Mouse (Mus musculus) left cerebral cortex, adult 2 months (tissue): Measurements from ENCODE around the gene Chrnb1. TPM values are rescaled to one million over a fixed set of nuclear protein-coding genes. Genes with fewer than 3 reads are reported as not detected.

Source experiments
- DNase-seq, 2 experiments: peaks; one replicate each; pipeline ENCODE4 v3.0.0; 2021 to 2022; ENCODE audit warnings: low spot score in 2 of 2, mixed read lengths in 1 of 2; ENCODE audit errors: extremely low spot score in 1 of 2
- H3K27ac ChIP-seq: fragments of 200-600 bp; 2 replicates; pipeline ENCODE4 v1.8.1; 2022
- H3K4me3 ChIP-seq: fragments of 200-600 bp; 2 replicates; pipeline ENCODE4 v1.8.1; 2022
- CTCF ChIP-seq: fragments of 200-600 bp; IDR thresholded peaks from 2 replicates; pipeline ENCODE4 v1.8.1; 2022; ENCODE audit warnings: antibody characterized with exemption, mild to moderate bottlenecking, moderate library complexity
- intact Hi-C: fragments of 180-260 bp; cut with DNase I; formaldehyde crosslinking; loops from one replicate; pipeline ENCODE4 v1.15.1; 2025
- total RNA-seq, 2 experiments: library from RNA; stranded (reverse); gene quantifications; 2 replicates each; pipeline ENCODE4 v1.2.3; 2021

Gene Chrnb1
- total RNA-seq, 2 experiments from 2014 or later, result 1.0 to 1.4 TPM

DNA sequence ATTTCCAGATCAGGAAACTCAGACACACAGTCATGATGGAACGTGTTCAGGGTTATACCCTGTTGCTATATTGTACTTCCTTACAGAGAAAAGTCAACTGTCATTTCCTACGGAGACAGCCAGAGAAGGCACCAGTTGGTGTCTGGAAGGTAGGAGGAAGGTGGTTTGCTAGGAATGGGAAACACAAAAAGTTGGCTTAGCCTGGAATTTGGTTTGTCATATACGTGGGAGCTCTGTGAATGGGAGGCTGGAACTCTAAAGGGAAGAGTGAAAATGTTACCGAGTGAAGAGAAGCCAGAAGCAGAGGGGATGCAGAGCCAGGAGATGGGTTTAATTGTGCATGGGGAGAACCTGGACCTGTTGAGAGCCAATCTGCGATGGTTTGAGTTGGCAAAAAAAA is 4.3 kb downstream of the Chrnb1 start:
- intact Hi-C loops, result no loop called here
- no peak for TF ChIP-seq CTCF
- Histone ChIP-seq H3K4me3 (no peak overlapping the region), H3K27ac (no peak overlapping the region)
- no peak for DNase-seq

DNA sequence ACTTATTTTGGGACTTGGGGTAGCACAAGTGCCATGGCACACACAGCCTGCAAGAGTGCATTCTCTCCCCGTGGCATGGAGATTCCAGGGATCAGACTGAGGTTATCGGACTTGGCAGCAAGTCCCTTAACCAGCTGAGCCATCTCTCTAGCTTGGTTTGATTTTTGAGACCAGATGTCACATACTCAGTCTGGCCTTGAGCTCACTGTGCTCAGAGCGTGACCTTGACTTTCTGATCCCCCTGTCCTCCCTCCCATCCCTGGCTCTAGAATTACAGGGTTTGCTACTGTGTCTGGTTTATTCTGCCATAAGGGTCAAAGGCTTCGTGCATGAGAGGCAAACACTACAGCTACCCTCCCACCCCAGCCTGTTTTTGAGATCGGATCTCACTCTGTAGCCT is 6.3 kb downstream of the Chrnb1 start:
- Histone ChIP-seq H3K27ac (no peak overlapping the region), H3K4me3 (no peak overlapping the region)
- intact Hi-C loops, result no loop called here
- no peak for TF ChIP-seq CTCF
- DNase-seq, result no peak

DNA sequence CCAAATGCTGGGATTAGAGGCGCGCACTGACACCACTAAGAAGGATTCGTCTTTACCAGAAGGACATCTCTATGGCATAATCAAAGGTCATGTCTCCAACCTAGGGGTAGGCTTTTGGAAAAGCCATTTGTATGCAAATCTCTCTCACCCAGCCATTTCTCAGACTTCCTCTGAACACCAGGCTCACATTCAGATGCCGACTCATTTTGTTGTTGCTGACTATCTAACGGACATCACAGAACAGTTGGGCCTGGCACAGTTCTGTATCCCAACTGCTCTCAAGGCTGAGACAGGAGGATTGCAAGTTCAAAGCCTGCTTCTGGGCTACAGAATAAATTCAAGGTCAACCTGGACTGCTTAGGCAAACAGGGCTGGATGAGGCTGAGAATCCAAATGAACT is 8.4 kb downstream of the Chrnb1 start:
- no peak for DNase-seq

DNA sequence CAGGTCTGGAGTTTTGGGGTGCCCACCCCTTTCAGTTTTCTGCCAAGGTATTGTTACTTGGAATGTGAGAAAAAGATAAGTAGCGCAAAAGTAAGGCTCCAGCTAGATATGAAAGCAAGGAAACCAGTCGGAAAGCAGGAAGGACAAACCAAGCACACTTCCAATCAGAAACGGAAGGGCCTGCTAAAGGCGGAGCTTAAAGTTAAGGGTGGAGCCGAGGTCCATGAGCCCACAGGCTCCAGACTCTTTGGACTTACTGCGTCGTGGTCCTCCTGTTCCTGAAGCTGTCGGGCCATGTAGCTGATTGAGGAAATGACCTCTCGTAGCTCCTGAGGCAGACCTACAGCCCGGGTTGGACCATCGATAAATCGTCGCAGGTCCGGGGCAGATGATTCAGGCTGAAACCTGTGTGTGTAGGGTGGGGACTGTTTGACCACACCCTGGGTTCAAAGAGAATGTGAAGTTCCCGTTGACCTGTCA is 10.9 kb downstream of the Chrnb1 start:
- DNase-seq, result no peak
- TF ChIP-seq CTCF, result no peak
- Histone ChIP-seq H3K27ac (no peak overlapping the region), H3K4me3 (no peak overlapping the region; the same call in 1 of the 2 replicates)
- intact Hi-C loops, result no loop called here

More for the DNA sequence above, 8.4 kb downstream of the Chrnb1 start:
- no peak for TF ChIP-seq CTCF
- Histone ChIP-seq H3K4me3 (no peak overlapping the region), H3K27ac (no peak overlapping the region)
- intact Hi-C loops, result no loop called here

DNA sequence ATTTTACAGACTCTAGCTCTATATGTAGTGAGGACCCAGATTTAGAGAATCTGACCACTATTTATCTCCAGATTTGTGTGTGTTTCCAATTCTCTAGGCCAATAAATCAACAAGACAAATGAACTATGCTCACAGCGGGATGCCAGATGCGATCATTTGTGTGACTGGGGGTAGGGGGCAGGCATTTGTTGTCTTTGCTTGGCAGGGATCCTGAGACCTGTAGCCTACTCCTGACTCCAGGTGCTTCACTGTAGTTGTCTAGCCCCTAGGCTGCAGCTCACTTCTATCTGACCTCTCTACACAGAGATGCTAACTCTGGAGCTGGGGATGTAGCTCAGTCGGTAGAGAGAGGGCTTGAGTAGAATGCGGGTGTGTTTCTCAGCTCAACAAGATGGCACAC is 13.9 kb downstream of the Chrnb1 start:
- no peak for TF ChIP-seq CTCF
- H3K4me3 ChIP-seq, result no peak overlapping the region
- intact Hi-C loops, result no loop called here
- no peak for DNase-seq
- H3K27ac ChIP-seq, result no peak overlapping the region

DNA sequence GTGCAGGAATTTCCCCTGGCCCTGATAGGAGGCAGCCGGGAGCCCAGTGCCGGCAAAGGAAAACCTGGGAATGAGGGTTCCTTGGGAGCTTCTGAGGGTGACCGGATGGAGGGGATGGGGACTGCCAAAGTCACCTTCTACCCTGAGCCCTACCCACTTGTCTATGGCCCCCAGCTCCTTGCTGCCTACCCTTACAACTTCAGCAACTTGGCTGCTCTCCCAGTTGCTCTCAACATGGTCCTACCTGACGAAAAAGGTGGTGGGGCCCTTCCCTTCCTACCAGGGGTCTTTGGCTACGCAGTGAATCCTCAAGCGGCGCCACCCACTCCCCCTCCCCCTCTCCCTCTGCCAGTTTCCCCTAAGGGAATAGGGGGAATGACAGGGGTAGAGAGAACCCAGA is 16.8 kb downstream of the Chrnb1 start:
- intact Hi-C loops, result no loop called here
- TF ChIP-seq CTCF, result no peak
- Histone ChIP-seq H3K27ac (no peak overlapping the region), H3K4me3 (no peak overlapping the region)
- DNase-seq, result no peak

DNA sequence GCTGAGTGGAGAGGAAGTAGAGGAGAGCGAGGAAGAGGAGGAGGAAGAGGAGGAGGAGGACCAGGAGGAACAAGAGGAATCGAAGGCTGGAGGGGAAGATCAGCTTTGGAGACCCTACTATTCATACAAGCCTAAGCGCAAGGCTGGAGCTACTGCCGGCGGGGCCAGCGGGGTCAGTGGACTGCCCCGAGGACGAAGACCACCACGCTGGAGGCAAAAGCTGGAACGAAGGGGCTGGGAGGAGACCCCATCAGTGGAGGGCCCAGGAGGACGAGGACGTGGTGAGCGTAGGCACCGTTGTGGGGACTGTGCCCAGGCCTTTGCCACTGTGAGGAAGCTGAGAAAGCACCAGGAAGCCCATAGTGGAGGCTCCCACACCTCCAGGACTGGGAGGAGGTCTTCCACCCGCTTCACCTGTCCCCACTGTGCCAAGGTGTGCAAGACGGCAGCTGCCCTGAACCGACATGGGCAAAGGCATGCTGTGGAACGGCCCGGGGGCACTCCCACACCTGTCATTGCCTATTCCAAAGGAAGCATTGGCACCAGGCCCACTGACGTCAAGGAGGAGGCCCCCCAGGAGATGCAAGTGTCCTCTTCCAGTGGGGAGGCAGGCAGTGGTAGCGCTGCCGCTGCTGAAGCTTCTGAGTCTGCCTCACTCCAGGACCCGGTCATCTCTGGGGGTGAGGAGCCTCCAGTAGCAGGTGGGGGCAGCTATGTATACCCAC is 17.3 kb downstream of the Chrnb1 start:
- intact Hi-C loops, result no loop called here
- DNase-seq, result no peak
- no peak for TF ChIP-seq CTCF
- no peak overlapping the region for H3K4me3 ChIP-seq
- H3K27ac ChIP-seq, result no peak overlapping the region

DNA sequence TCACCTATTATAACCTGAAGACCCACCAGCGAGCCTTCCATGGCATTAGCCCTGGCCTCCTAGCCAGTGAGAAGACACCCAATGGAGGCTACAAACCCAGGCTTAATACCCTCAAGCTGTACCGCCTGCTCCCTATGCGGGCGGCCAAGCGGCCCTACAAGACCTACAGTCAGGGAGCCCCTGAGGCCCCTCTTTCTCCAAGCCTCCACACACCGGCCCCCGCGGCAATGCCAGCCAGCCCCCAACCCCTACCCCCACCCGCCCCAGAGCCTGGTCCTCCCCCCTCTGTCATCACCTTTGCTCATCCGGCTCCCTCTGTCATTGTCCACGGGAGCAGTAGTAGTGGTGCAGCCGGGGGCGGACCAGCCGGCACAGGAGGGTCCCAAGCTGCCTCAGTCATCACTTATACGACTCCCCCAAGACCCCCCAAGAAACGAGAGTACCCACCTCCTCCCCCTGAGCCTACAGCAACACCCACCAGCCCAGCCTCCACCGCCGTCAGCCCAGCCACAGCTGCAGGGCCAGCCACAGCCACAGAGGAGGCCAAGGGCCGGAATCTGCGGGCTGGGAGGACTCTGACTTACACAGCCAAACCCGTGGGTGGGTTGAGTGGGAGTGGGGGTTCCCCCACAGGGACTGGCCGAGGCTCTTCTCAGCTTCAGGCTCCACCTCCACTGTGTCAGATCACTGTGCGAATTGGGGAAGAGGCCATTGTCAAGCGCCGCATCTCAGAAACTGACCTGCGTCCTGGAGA is 18.1 kb downstream of the Chrnb1 start:
- no peak for DNase-seq
- no peak overlapping the region for H3K27ac ChIP-seq
- no peak for TF ChIP-seq CTCF
- H3K4me3 ChIP-seq, result no peak overlapping the region
- intact Hi-C loops, result no loop called here

DNA sequence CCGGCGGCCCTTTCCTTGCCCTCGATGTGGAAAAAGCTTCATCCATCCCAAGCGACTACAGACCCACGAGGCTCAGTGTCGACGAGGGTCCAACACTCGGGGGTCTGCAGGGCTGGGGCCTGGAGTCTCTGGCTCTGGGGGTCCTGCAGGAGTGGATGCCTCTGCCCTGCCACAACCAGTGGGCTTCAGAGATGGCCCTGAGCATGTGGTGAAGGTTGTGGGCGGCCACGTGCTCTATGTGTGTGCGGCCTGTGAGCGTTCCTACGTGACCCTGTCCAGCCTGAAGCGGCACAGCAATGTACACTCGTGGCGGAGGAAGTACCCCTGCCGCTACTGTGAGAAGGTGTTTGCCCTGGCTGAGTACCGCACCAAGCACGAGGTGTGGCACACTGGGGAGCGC is 19.3 kb downstream of the Chrnb1 start:
- intact Hi-C loops, result no loop called here
- no peak for DNase-seq
- no peak overlapping the region for H3K4me3 ChIP-seq
- H3K27ac ChIP-seq, result no peak overlapping the region
- TF ChIP-seq CTCF, result no peak

DNA sequence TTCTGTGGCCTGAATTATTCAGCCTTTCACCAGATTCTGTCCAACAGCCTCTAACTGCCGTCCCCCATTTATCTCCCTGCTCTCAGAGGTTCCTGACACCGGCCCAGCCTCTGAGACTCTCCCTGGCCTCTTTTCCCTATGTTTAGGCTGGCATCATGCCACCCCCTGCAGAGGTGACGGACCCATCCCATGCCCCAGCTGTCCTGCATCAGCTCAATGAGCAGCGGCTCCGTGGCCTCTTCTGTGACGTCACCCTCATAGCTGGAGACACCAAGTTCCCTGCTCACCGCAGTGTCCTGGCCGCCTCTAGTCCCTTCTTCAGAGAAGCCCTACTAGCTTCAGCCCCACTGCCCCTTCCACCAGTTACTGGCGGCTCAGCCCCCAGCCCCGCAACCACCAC is 20.0 kb downstream of the Chrnb1 start:
- intact Hi-C loops, result no loop called here
- Histone ChIP-seq H3K4me3 (no peak overlapping the region), H3K27ac (no peak overlapping the region)
- DNase-seq, result no peak
- no peak for TF ChIP-seq CTCF

DNA sequence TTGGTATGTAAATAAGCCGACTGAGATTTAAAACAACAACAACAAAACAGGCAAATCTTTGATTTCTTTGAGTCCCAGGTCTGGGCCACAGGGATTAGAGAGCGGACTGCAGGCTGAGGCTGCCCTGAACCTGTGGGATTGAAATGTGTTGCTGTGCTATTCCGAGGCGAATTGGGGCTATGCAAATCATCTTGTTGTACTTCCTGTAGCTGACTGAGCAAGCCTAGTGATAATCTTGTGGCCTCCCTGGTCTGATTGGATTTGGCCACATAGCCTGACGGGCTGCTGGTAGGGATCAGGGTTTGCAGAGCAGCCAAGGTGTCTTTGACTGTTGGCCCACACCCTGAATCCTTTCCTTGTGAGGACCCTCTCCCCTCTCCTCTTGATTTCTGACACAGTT is 20.8 kb downstream of the Chrnb1 start:
- no peak for TF ChIP-seq CTCF
- DNase-seq, result no peak
- H3K27ac ChIP-seq, result no peak overlapping the region
- intact Hi-C loops, result no loop called here
- no peak overlapping the region for H3K4me3 ChIP-seq

DNA sequence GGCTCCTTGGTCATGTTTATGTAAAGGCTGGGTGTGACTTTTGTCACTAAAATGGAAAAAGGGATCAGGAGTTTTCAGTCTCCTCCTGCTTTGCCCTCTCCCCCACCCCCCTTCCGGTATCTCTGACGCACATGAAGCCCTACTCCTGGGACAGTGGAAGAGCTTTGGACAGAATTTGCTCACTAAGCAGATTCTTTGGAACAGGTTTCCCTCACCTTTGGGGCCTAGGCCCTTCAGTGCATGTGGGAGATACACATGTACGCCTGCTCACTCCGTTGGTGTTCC is 28.2 kb downstream of the Chrnb1 start:
- Histone ChIP-seq H3K4me3 (peak overlapping the region; percentile 99), H3K27ac (peak overlapping the region; percentile 99; the same call in 1 of the 2 replicates)
- TF ChIP-seq CTCF, result no peak
- intact Hi-C loops, result loop anchor here (2.0 kb wide), 2 partner anchors 35 to 67 kb away; no protein-coding TSS in a partner anchor
- no peak for DNase-seq
